Mouse (Mus musculus): Measurements from ENCODE around the gene Arhgap15. TPM values are rescaled to one million over a fixed set of nuclear protein-coding genes. Genes with fewer than 3 reads are reported as not detected.
"Not testable (repeated sequence)": the region's sequence is repeated elsewhere in the genome, so short reads cannot be mapped to it uniquely, and the experiment has no call there.

The Arhgap15 gene
- 10 to 100 TPM in 1 of 2 experiments, 1 to 10 TPM in 1; 7.6 to 12.2 TPM for total RNA-seq (2021)

GRCm38 (mm10) chr2:43748287-43748983 is at the start of gene Arhgap15:
TSS of gene Arhgap15 (plus strand) at chr2:43748824.
- no peak for DNase-seq (ENCODE audit: low spot score in 2 of 2)
- intact Hi-C loops (cut with DNase I), result no loop called here

DNA sequence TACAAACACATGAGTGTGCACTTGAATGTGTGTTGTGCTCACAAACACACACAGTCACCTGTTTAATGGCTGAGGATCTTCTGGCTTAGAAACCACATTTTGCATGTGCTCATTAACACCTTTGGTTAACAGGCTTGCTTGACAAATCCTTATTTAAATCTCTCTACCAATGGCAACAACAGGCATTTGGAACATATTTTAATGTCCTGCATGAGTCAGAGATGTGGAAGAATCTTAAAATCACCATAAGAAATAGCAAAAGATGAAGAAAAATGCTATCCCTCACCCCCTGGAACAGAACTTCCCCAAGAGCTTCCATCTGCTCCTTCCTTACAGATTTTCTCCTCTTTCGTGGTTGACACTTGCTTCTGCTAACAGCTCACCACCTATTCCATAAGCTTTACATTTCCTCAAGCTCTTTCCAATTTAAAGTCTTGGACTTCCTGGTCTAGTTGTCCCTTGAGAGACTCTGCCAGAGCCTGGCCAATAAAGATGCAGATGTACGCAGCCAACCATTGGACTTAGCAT is 35.9 kb upstream of the Arhgap15 start:
- DNase-seq (ENCODE audit: low spot score in 2 of 2), result peak in 1 of 2 experiments; percentile 28

GRCm38 (mm10) chr2:43722446-43723103 is 26.0 kb upstream of the Arhgap15 start:
- intact Hi-C loops (cut with DNase I), result loop anchor here (2.0 kb wide), 2 partner anchors 130 to 180 kb away; no protein-coding TSS in a partner anchor
- DNase-seq (ENCODE audit: low spot score in 2 of 2), result peak; percentile 55 to 62

More for the DNA sequence above, 35.9 kb upstream of the Arhgap15 start:
- intact Hi-C loops (cut with DNase I), result no loop called here

- intact Hi-C loops (cut with DNase I), result loop anchor here (2.0 kb wide), 2 partner anchors 130 to 180 kb away; no protein-coding TSS in a partner anchor
- no peak for DNase-seq (ENCODE audit: low spot score in 2 of 2)
These were observed 25.5 kb upstream of the Arhgap15 start for GRCm38 (mm10) chr2:43723104-43723541.

DNA sequence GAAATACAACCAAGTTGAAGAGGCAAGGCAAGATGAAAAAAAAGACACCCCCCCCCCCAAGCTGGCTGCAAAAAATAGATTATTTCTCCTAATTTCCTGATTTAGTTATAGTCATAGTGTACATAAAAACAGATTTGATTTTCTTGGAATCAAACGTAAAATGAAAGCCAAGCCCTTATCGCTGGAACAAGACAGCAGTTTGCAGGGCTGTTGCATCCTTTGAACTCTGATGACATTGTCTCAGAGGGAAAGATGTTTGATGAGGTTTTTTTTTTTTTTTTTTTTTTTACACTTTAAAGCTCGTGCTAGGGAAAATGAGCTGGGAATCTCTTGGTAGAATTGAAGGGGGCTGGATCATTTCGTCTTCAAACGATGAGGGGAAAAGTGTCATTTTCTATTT is 21.4 kb upstream of the Arhgap15 start:
- DNase-seq (ENCODE audit: low spot score in 2 of 2), result no peak
- intact Hi-C loops (cut with DNase I), result no loop called here

GRCm38 (mm10) chr2:43727693-43728092 is 20.9 kb upstream of the Arhgap15 start:
- DNase-seq (ENCODE audit: low spot score in 2 of 2), result no peak
- intact Hi-C loops (cut with DNase I), result no loop called here

GRCm38 (mm10) chr2:43728831-43729230 is 19.8 kb upstream of the Arhgap15 start:
- intact Hi-C loops (cut with DNase I), result no loop called here

DNA sequence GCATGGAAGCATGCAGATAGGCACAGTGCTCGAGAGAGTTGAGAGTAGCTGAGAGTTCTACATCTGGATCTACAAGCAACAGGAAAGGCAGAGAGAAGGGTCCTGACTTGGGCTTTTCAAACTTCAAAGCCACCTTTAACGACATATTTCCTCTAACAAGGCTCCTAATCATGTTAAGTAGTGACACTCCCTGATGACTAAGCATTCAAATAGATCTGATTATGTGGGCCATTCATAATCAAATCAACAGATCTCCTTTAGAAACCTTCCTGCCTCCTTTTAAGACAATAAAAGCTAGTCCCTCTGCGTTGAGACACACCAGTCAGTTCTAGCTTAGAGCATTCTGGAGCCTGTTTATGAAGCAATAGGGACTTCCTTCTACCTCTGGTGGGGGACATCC is 16.2 kb upstream of the Arhgap15 start:
- no peak for DNase-seq (ENCODE audit: low spot score in 2 of 2)
- intact Hi-C loops (cut with DNase I), result no loop called here

More at GRCm38 (mm10) chr2:43728831-43729230, 19.8 kb upstream of the Arhgap15 start:
- DNase-seq (ENCODE audit: low spot score in 2 of 2), result no peak

DNA sequence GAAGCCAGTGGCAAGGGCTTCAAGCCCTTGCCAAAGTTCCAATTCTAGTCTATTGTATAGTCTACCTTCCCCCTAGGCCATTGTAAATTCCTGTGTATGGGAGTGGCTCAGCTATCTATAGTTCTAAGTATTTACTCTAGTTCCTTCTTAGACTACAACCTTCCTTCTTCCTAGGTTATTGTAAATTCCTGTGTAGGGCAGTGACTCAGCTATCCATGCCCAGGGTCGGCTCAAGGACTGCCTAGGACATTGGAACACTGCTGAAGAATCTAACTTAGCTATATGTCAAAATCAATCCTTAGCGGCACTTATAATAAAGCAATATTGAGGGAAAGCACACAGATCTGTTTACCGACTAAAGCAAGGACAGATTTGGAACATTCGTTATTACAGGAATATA is 13.6 kb upstream of the Arhgap15 start:
- DNase-seq (ENCODE audit: low spot score in 2 of 2); intact Hi-C loops (cut with DNase I): not testable (repeated sequence)

GRCm38 (mm10) chr2:43737546-43737945 is 11.1 kb upstream of the Arhgap15 start:
- DNase-seq (ENCODE audit: low spot score in 2 of 2), result no peak
- intact Hi-C loops (cut with DNase I), result no loop called here

DNA sequence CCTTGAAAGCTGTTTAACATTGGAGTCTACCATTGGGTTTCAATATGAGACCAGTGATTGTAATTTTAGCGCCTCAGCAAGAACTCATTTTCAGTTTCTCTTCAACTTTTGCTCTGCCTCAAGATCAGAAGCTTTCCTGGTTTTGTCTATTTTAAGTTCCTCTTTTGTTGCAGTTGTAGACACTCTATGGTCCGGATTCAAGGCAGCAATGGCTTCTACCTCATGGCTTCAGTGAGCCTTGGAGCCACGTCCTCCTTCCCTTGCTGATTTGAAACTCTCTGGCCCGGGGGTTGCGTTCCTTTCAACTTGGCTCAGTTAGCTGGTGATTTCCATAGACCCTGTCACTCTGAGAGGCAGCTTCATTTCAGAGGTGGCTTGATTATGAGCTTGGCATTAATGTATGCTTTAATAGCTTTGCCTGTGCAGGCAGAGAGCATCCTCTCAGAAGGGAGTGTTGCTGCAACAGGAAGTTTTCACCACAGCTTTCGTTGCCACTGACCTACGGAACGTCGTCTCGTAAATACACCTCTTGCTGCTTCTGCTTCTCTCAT is 10.0 kb upstream of the Arhgap15 start:
- intact Hi-C loops (cut with DNase I), result no loop called here
- no peak for DNase-seq (ENCODE audit: low spot score in 2 of 2)

GRCm38 (mm10) chr2:43739190-43739818 is 9.3 kb upstream of the Arhgap15 start:
- intact Hi-C loops (cut with DNase I), result no loop called here
- DNase-seq (ENCODE audit: low spot score in 2 of 2), result no peak

GRCm38 (mm10) chr2:43749321-43749720 is 697 bp downstream of the Arhgap15 start:
- DNase-seq (ENCODE audit: low spot score in 2 of 2), result no peak
- intact Hi-C loops (cut with DNase I), result no loop called here

- intact Hi-C loops (cut with DNase I), result no loop called here
- DNase-seq (ENCODE audit: low spot score in 2 of 2), result no peak
These were observed 7.3 kb downstream of the Arhgap15 start for GRCm38 (mm10) chr2:43755899-43756298.

- no peak for DNase-seq (ENCODE audit: low spot score in 2 of 2)
- intact Hi-C loops (cut with DNase I), result no loop called here
These were observed 8.0 kb downstream of the Arhgap15 start for GRCm38 (mm10) chr2:43756626-43757025.

- no peak for DNase-seq (ENCODE audit: low spot score in 2 of 2)
- intact Hi-C loops (cut with DNase I), result no loop called here
These were observed 13.1 kb downstream of the Arhgap15 start for GRCm38 (mm10) chr2:43761735-43762134.

DNA sequence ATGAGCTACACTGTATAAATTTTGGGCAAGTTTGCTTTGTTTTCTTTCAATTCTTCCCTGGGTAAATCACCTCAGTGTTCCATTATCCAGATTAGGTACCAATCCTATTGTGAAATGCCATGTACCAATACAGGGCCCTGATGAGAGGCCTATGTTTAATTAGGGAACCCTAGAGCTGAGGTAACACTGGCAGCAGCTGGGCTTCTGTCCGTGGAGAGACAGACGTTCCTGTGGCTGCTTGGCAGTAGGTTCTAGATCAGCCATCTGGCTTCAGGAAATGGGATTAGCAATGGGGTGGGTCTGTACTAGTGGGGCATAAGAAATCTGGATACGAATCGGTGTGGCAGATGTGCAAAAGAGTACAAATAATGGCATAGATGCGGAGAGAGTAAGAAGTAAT is 14.7 kb downstream of the Arhgap15 start:
- no peak for DNase-seq (ENCODE audit: low spot score in 2 of 2)
- intact Hi-C loops (cut with DNase I), result no loop called here

DNA sequence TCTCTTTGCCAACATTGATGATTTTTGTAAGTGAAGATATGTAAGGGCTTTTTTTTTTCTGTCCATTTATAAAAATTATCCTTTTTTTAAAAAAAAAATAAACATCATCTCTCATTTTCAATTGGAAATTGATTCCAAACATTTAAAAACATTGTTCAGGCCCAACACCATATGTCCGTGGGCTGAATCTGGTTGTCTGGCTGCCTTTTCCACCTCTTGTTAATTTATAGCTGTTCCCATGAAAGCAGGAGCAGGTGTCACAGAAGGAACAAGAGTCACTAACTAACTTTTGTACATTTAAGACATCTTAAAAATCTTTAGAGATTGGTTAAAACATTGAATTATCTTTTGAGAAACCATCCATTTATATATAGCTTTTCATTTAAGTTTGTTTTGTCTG is 15.8 kb downstream of the Arhgap15 start:
- intact Hi-C loops (cut with DNase I), result no loop called here
- no peak for DNase-seq (ENCODE audit: low spot score in 2 of 2)

GRCm38 (mm10) chr2:43766200-43766599 is 17.6 kb downstream of the Arhgap15 start:
- no peak for DNase-seq (ENCODE audit: low spot score in 2 of 2)
- intact Hi-C loops (cut with DNase I), result no loop called here

All from left cerebral cortex, postnatal 36 days (tissue).